Mouse (Mus musculus) CH12.LX (cell line): Measurements from ENCODE around the gene Mogat2.

Source experiments
- CTCF ChIP-seq, 2 experiments: IDR thresholded peaks in 1 of 2; conservative IDR thresholded peaks in 1 of 2; 2 replicates each; pipeline ENCODE4 v1.5.1; 2011 to 2012; ENCODE audit warnings: low read depth in 2 of 2, low read length in 2 of 2, improper control_type of control experiment in 1 of 2, inconsistent platforms in 1 of 2, mild to moderate bottlenecking in 1 of 2, moderate library complexity in 1 of 2
- JUND ChIP-seq: conservative IDR thresholded peaks from 2 replicates; pipeline ENCODE4 v1.6.1; 2011; ENCODE audit warnings: low read depth, low read length, improper control_type of control experiment
- MAX ChIP-seq: IDR thresholded peaks from 2 replicates; pipeline ENCODE4 v1.6.1; 2011; ENCODE audit warnings: low read length, improper control_type of control experiment
- POLR2A ChIP-seq: IDR thresholded peaks from 2 replicates; pipeline ENCODE4 v1.6.1; 2011; ENCODE audit warnings: low read depth, mild to moderate bottlenecking, improper control_type of control experiment, low read length

- TF ChIP-seq JUND: no peak
- TF ChIP-seq POLR2A: no peak
- TF ChIP-seq MAX: no peak
- no peak for TF ChIP-seq CTCF (conservative IDR thresholded peaks at IDR 0.05 in 1 of 2, IDR thresholded peaks at IDR 0.05 in 1 of 2; ENCODE audit: low read depth in 2 of 2, low read length in 2 of 2)
These were observed 29.7 kb downstream of the Mogat2 start for GRCm38 (mm10) chr7:99208704-99209103.
